In the genomic region with DNA sequence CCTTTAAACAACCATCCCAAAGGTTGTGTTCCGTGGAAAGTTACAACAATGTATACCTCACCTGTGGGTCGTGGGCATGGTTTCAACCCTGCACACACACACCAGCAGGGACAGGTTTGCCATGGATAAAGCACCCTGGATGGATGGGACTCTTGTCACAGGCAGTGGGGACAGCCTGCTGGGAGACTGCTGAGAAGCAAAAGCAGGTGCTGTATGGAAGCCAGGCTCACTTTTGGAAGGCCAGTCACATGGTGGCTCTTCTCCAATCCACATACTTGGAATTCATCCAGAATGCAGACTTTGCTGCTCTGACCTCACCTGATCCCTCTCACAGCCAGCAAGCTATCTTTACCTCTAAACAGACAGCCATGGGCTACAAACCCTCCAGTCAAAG, we compare ENCODE assay signal across 9 mouse cellular contexts.
DNase-seq lines count a peak whose midpoint lies in the region; ATAC-seq and TF ChIP-seq lines count a peak whose summit lies in the region.
"Had no signal": no experiment of that assay in that cellular context is flagged by ENCODE, and none has a peak within 500 bp of the region (broad histone marks: within the 10 kb centered on the region; RNA-seq: fewer than 3 reads in every experiment).

No protein-coding gene starts in this region.

- ATAC-seq in heart, embryonic 14.5 days (ENCODE audit: insufficient number of reproducible peaks, insufficient read depth, low FRiP score, low read depth) = peak; percentile 72

- H3K4me2 ChIP-seq in heart, embryonic 14.5 days (ENCODE audit: low read length) = 0 out of 2 replicates have a peak overlapping the region, but pooled peaks have one; percentile 8

- peak overlapping the region; percentile 24; the same call in 1 of the 2 replicates for H3K4me3 ChIP-seq in E14TG2a.4 (replicated peaks; ENCODE audit: low read length)
- H3K4me3 ChIP-seq in heart, embryonic 14.5 days (ENCODE audit: control insufficient read depth in 1 of 2, insufficient read depth in 1 of 2, low read depth in 1 of 2, low read length in 2 of 2) = no peak overlapping the region
- H3K4me3 ChIP-seq: midbrain, embryonic 12.5 days had no signal

- no peaks in the 10 kb centered on the region for H3K36me3 ChIP-seq in E14TG2a.4 (ENCODE audit: insufficient read depth, low read length)
- H3K36me3 ChIP-seq in heart, embryonic 14.5 days (ENCODE audit: control insufficient read depth, insufficient read depth, low read length) = no peaks in the 10 kb centered on the region
- H3K36me3 ChIP-seq: midbrain, embryonic 12.5 days had no signal

- WGBS in heart, embryonic 14.5 days = 73% methylated on average over 2 of the region's 2 CpGs

- no peaks in the 10 kb centered on the region for H3K9me3 ChIP-seq in E14TG2a.4 (ENCODE audit: low read length)
- H3K9me3 ChIP-seq in heart, embryonic 14.5 days (ENCODE audit: control insufficient read depth, low read length) = no peaks in the 10 kb centered on the region
- H3K9me3 ChIP-seq: midbrain, embryonic 12.5 days had no signal

- peak overlapping the region; percentile 34; the same call in 1 of the 2 replicates for H3K9ac ChIP-seq in heart, embryonic 14.5 days (ENCODE audit: low read length)
- H3K9ac ChIP-seq: midbrain, embryonic 12.5 days had no signal

- peaks cover 35% of the 10 kb centered on the region for H3K4me1 ChIP-seq in E14TG2a.4 (replicated peaks; ENCODE audit: low read depth, low read length)
- peaks cover 11 to 15% of the 10 kb centered on the region in 2 experiments for H3K4me1 ChIP-seq in heart, embryonic 14.5 days (ENCODE audit: control insufficient read depth in 2 of 2, insufficient read depth in 2 of 2, low read length in 2 of 2)

- 0 out of 4 replicates have a peak overlapping the region, but pooled peaks of 1 of the 2 experiments have one; percentile 44 for H3K27ac ChIP-seq in heart, embryonic 14.5 days (replicated peaks in 1 of 2; ENCODE audit: control insufficient read depth in 1 of 2, insufficient read depth in 1 of 2, low read depth in 2 of 2, low read length in 2 of 2)
- H3K27ac ChIP-seq: midbrain, embryonic 12.5 days had no signal

- DNase-seq in brain, adult 2 months (ENCODE audit: low read depth, low spot score) = peak; percentile 90
- DNase-seq in kidney, postnatal 25 days = peak; percentile 40 to 64
- DNase-seq in skeletal muscle tissue, adult 2 months (ENCODE audit: low read depth, low spot score) = peak; percentile 74
- no peak for DNase-seq in frontal cortex, adult 2 months (ENCODE audit: extremely low spot score in 1 of 2, low spot score in 1 of 2)
- no peak for DNase-seq in thymus, postnatal 10 days (ENCODE audit: low spot score in 2 of 2)
- no peak for DNase-seq in thymus, postnatal 0 days (ENCODE audit: low spot score)

- H3K27me3 ChIP-seq in E14TG2a.4 (ENCODE audit: insufficient read depth, low read length) = no peaks in the 10 kb centered on the region
- no peaks in the 10 kb centered on the region for H3K27me3 ChIP-seq in heart, embryonic 14.5 days (ENCODE audit: control insufficient read depth, insufficient read depth, low read length)
- H3K27me3 ChIP-seq: midbrain, embryonic 12.5 days had no signal

- TF ChIP-seq CTCF in E14TG2a.4 (conservative IDR thresholded peaks at IDR 0.05; ENCODE audit: low read length) = no peak

Comparison
In these comparisons a context has a peak if more than half of its experiments do, and no peak if none do; other contexts are left out.
1. DNase-seq: peak in brain, adult 2 months (single experiment), kidney, postnatal 25 days (2 of 2) and skeletal muscle tissue, adult 2 months (single experiment); none in frontal cortex, adult 2 months (0 of 2), thymus, postnatal 10 days (0 of 2) and thymus, postnatal 0 days (single experiment).